Mouse (Mus musculus) testis, adult 2 months (tissue): Measurements from ENCODE around the gene Ldlrad3. TPM values are rescaled to one million over a fixed set of nuclear protein-coding genes. Genes with fewer than 3 reads are reported as not detected.

ENCODE experiments used
- H3K27ac ChIP-seq: fragments of 200-500 bp; 2 replicates; pipeline ENCODE4 v1.5.1; 2012; ENCODE audit warnings: low read depth, low read length; ENCODE audit not compliant: control insufficient read depth, insufficient read depth
- H3K27me3 ChIP-seq: fragments of 200-500 bp; 2 replicates; pipeline ENCODE4 v1.6.1; 2012; ENCODE audit warnings: mild to moderate bottlenecking, low read length, moderate library complexity; ENCODE audit not compliant: control insufficient read depth, insufficient read depth
- H3K36me3 ChIP-seq: fragments of 200-500 bp; 2 replicates; pipeline ENCODE4 v1.6.1; 2012; ENCODE audit warnings: mild to moderate bottlenecking, low read length; ENCODE audit not compliant: control insufficient read depth, insufficient read depth
- H3K4me1 ChIP-seq: fragments of 200-500 bp; 2 replicates; pipeline ENCODE4 v1.6.1; 2012; ENCODE audit warnings: low read length; ENCODE audit not compliant: control insufficient read depth, insufficient read depth
- H3K4me3 ChIP-seq: fragments of 200-500 bp; 2 replicates; pipeline ENCODE4 v1.5.1; 2012; ENCODE audit warnings: low read depth, mild to moderate bottlenecking, low read length, moderate library complexity, mixed read lengths; ENCODE audit not compliant: control insufficient read depth
- CTCF ChIP-seq: fragments of 200-500 bp; IDR thresholded peaks from 2 replicates; pipeline ENCODE4 v1.5.1; 2012; ENCODE audit warnings: low read depth, mild to moderate bottlenecking, inconsistent platforms, low read length, moderate library complexity; ENCODE audit not compliant: control insufficient read depth, insufficient read depth, insufficient replicate concordance
- POLR2A ChIP-seq: fragments of 200-500 bp; IDR thresholded peaks from 2 replicates; pipeline ENCODE4 v1.6.1; 2012; ENCODE audit warnings: low read depth, mild to moderate bottlenecking, inconsistent platforms, low read length, moderate library complexity; ENCODE audit not compliant: control insufficient read depth
- polyA plus RNA-seq: library from polyadenylated mRNA; depleted of rRNA; stranded (reverse); fragments of >200 nt; gene quantifications from 2 replicates; pipeline ENCODE4 v1.2.3, GENCODE M21; 2012

The Ldlrad3 gene
- polyA plus RNA-seq, 1 experiment = 1.8 TPM

GRCm38 (mm10) chr2:102142197-102142623 lies 44.0 kb downstream of the Ldlrad3 start:
- no peak overlapping the region for H3K4me3 ChIP-seq
- TF ChIP-seq POLR2A (no peak), CTCF (no peak)
- no peaks in the 10 kb centered on the region for H3K27me3 ChIP-seq
- H3K36me3 ChIP-seq = no peaks in the 10 kb centered on the region
- H3K27ac ChIP-seq = no peak overlapping the region
- no peaks in the 10 kb centered on the region for H3K4me1 ChIP-seq

- no peak overlapping the region for H3K27ac ChIP-seq
- no peaks in the 10 kb centered on the region for H3K27me3 ChIP-seq
- no peak overlapping the region for H3K4me3 ChIP-seq
- no peak for TF ChIP-seq POLR2A
- no peak for TF ChIP-seq CTCF
- H3K4me1 ChIP-seq = no peaks in the 10 kb centered on the region
- no peaks in the 10 kb centered on the region for H3K36me3 ChIP-seq
Measured at GRCm38 (mm10) chr2:102141199-102141598, 45.0 kb downstream of the Ldlrad3 start.

GRCm38 (mm10) chr2:102137922-102138321 lies 48.3 kb downstream of the Ldlrad3 start:
- Histone ChIP-seq H3K4me1 (peaks cover 2% of the 10 kb centered on the region), H3K27ac (no peak overlapping the region)
- no peak for TF ChIP-seq CTCF
- no peak for TF ChIP-seq POLR2A

GRCm38 (mm10) chr2:102136184-102136583 lies 50.0 kb downstream of the Ldlrad3 start:
- TF ChIP-seq CTCF (no peak), POLR2A (no peak)
- no peak overlapping the region for H3K27ac ChIP-seq

More at GRCm38 (mm10) chr2:102137922-102138321, 48.3 kb downstream of the Ldlrad3 start:
- Histone ChIP-seq H3K36me3 (no peaks in the 10 kb centered on the region), H3K4me3 (no peak overlapping the region), H3K27me3 (no peaks in the 10 kb centered on the region)

GRCm38 (mm10) chr2:102134510-102135262 lies 51.5 kb downstream of the Ldlrad3 start:
- no peaks in the 10 kb centered on the region for H3K36me3 ChIP-seq
- peaks cover 3% of the 10 kb centered on the region for H3K4me1 ChIP-seq
- H3K4me3 ChIP-seq = no peak overlapping the region
- no peaks in the 10 kb centered on the region for H3K27me3 ChIP-seq
- H3K27ac ChIP-seq = no peak overlapping the region
- TF ChIP-seq CTCF = no peak
- TF ChIP-seq POLR2A = no peak

More at GRCm38 (mm10) chr2:102136184-102136583, 50.0 kb downstream of the Ldlrad3 start:
- no peak overlapping the region for H3K4me3 ChIP-seq
- no peaks in the 10 kb centered on the region for H3K27me3 ChIP-seq
- H3K36me3 ChIP-seq = no peaks in the 10 kb centered on the region
- peaks cover 3% of the 10 kb centered on the region for H3K4me1 ChIP-seq

GRCm38 (mm10) chr2:102132945-102133558 lies 53.1 kb downstream of the Ldlrad3 start:
- TF ChIP-seq CTCF (no peak), POLR2A (no peak)
- no peaks in the 10 kb centered on the region for H3K36me3 ChIP-seq
- no peaks in the 10 kb centered on the region for H3K27me3 ChIP-seq
- no peak overlapping the region for H3K4me3 ChIP-seq
- peaks cover 4% of the 10 kb centered on the region for H3K4me1 ChIP-seq
- H3K27ac ChIP-seq = no peak overlapping the region

GRCm38 (mm10) chr2:102130198-102130845 lies 55.9 kb downstream of the Ldlrad3 start:
- no peak overlapping the region for H3K4me3 ChIP-seq
- TF ChIP-seq POLR2A (no peak), CTCF (no peak)
- peaks cover 7% of the 10 kb centered on the region for H3K4me1 ChIP-seq
- H3K27ac ChIP-seq = no peak overlapping the region
- no peaks in the 10 kb centered on the region for H3K36me3 ChIP-seq
- no peaks in the 10 kb centered on the region for H3K27me3 ChIP-seq
